Mouse (Mus musculus): ENCODE results near the gene Cacna1d. TPM values are rescaled to one million over a fixed set of nuclear protein-coding genes. Genes with fewer than 3 reads are reported as not detected.
A peak's percentile ranks its signal among the peaks of the same experiment; 100 is the strongest.

Cacna1d gene
- total RNA-seq, 1 experiment from 2014 or later, result 5.0 TPM

- ATAC-seq (replicated peaks; ENCODE audit: insufficient number of reproducible peaks, low FRiP score, low TSS enrichment, poor library complexity, severe bottlenecking), result no peak
Measured at GRCm38 (mm10) chr14:30092021-30092420, 399.2 kb downstream of the Cacna1d start.

- ATAC-seq (replicated peaks; ENCODE audit: insufficient number of reproducible peaks, low FRiP score, low TSS enrichment, poor library complexity, severe bottlenecking), result no peak
Measured at GRCm38 (mm10) chr14:30079729-30080128, 411.5 kb downstream of the Cacna1d start.

- no peak for ATAC-seq (replicated peaks; ENCODE audit: insufficient number of reproducible peaks, low FRiP score, low TSS enrichment, poor library complexity, severe bottlenecking)
Measured at GRCm38 (mm10) chr14:30078115-30078808, 413.0 kb downstream of the Cacna1d start.

- no peak for ATAC-seq (replicated peaks; ENCODE audit: insufficient number of reproducible peaks, low FRiP score, low TSS enrichment, poor library complexity, severe bottlenecking)
Measured at GRCm38 (mm10) chr14:30075268-30075887, 415.9 kb downstream of the Cacna1d start.

GRCm38 (mm10) chr14:30068566-30068965, 422.7 kb downstream of the Cacna1d start:
- no peak for ATAC-seq (replicated peaks; ENCODE audit: insufficient number of reproducible peaks, low FRiP score, low TSS enrichment, poor library complexity, severe bottlenecking)

GRCm38 (mm10) chr14:30066752-30067151, 424.5 kb downstream of the Cacna1d start:
- ATAC-seq (replicated peaks; ENCODE audit: insufficient number of reproducible peaks, low FRiP score, low TSS enrichment, poor library complexity, severe bottlenecking), result no peak

- ATAC-seq (replicated peaks; ENCODE audit: insufficient number of reproducible peaks, low FRiP score, low TSS enrichment, poor library complexity, severe bottlenecking), result no peak
Measured at GRCm38 (mm10) chr14:30064864-30065263, 426.4 kb downstream of the Cacna1d start.

- ATAC-seq (replicated peaks; ENCODE audit: insufficient number of reproducible peaks, low FRiP score, low TSS enrichment, poor library complexity, severe bottlenecking), result 0 out of 2 replicates have a peak, but pooled peaks have one; percentile 13
Measured at GRCm38 (mm10) chr14:30056031-30056766, 435.1 kb downstream of the Cacna1d start.

- no peak for ATAC-seq (replicated peaks; ENCODE audit: insufficient number of reproducible peaks, low FRiP score, low TSS enrichment, poor library complexity, severe bottlenecking)
Measured at GRCm38 (mm10) chr14:30054922-30055321, 436.3 kb downstream of the Cacna1d start.

GRCm38 (mm10) chr14:30050280-30050679, 441.0 kb downstream of the Cacna1d start:
- no peak for ATAC-seq (replicated peaks; ENCODE audit: insufficient number of reproducible peaks, low FRiP score, low TSS enrichment, poor library complexity, severe bottlenecking)

GRCm38 (mm10) chr14:30048049-30048448, 443.2 kb downstream of the Cacna1d start:
- ATAC-seq (replicated peaks; ENCODE audit: insufficient number of reproducible peaks, low FRiP score, low TSS enrichment, poor library complexity, severe bottlenecking), result no peak

- ATAC-seq (replicated peaks; ENCODE audit: insufficient number of reproducible peaks, low FRiP score, low TSS enrichment, poor library complexity, severe bottlenecking), result no peak
Measured at GRCm38 (mm10) chr14:30046976-30047375, 444.3 kb downstream of the Cacna1d start.

GRCm38 (mm10) chr14:30045704-30046220, 445.5 kb downstream of the Cacna1d start:
- no peak for ATAC-seq (replicated peaks; ENCODE audit: insufficient number of reproducible peaks, low FRiP score, low TSS enrichment, poor library complexity, severe bottlenecking)

GRCm38 (mm10) chr14:30045239-30045638, 446.0 kb downstream of the Cacna1d start:
- no peak for ATAC-seq (replicated peaks; ENCODE audit: insufficient number of reproducible peaks, low FRiP score, low TSS enrichment, poor library complexity, severe bottlenecking)

- 0 out of 2 replicates have a peak, but pooled peaks have one; percentile 28 for ATAC-seq (replicated peaks; ENCODE audit: insufficient number of reproducible peaks, low FRiP score, low TSS enrichment, poor library complexity, severe bottlenecking)
Measured at GRCm38 (mm10) chr14:30043356-30043940, 447.8 kb downstream of the Cacna1d start.

GRCm38 (mm10) chr14:30041836-30042235, 449.4 kb downstream of the Cacna1d start:
- ATAC-seq (replicated peaks; ENCODE audit: insufficient number of reproducible peaks, low FRiP score, low TSS enrichment, poor library complexity, severe bottlenecking), result no peak

- no peak for ATAC-seq (replicated peaks; ENCODE audit: insufficient number of reproducible peaks, low FRiP score, low TSS enrichment, poor library complexity, severe bottlenecking)
Measured at GRCm38 (mm10) chr14:30039413-30039812, 451.8 kb downstream of the Cacna1d start.

- no peak for ATAC-seq (replicated peaks; ENCODE audit: insufficient number of reproducible peaks, low FRiP score, low TSS enrichment, poor library complexity, severe bottlenecking)
Measured at GRCm38 (mm10) chr14:30038431-30038830, 452.8 kb downstream of the Cacna1d start.

- ATAC-seq (replicated peaks; ENCODE audit: insufficient number of reproducible peaks, low FRiP score, low TSS enrichment, poor library complexity, severe bottlenecking), result no peak
Measured at GRCm38 (mm10) chr14:30033405-30033804, 457.9 kb downstream of the Cacna1d start.
